Mouse (Mus musculus) stomach, embryonic 14.5 days (tissue): Measurements from ENCODE around the gene Ephb4. TPM values are rescaled to one million over a fixed set of nuclear protein-coding genes. Genes with fewer than 3 reads are reported as not detected.

Experiments
- ATAC-seq: fragments of 200-750 bp; cut with Nextera tagmentation; 2 replicates; pipeline ENCODE4 v1.8.0; 2017; ENCODE audit warnings: low read depth, moderate TSS enrichment; ENCODE audit not compliant: insufficient number of reproducible peaks, insufficient read depth, low FRiP score
- H3K27ac ChIP-seq: fragments of 300-500 bp; sonication (generic); 2 replicates; pipeline ENCODE4 v1.5.1; 2014; ENCODE audit warnings: mild to moderate bottlenecking, low read length, moderate library complexity, mixed read lengths
- H3K27me3 ChIP-seq: fragments of 300-500 bp; sonication (generic); 2 replicates; pipeline ENCODE4 v1.6.1; 2014; ENCODE audit warnings: low read length, control low read depth, mixed read lengths; ENCODE audit not compliant: control insufficient read depth, insufficient read depth
- H3K36me3 ChIP-seq: fragments of 300-500 bp; sonication (generic); 2 replicates; pipeline ENCODE4 v1.6.1; 2014; ENCODE audit warnings: mild to moderate bottlenecking, control low read depth, low read length, moderate library complexity, mixed read lengths; ENCODE audit not compliant: control insufficient read depth, insufficient read depth
- H3K4me1 ChIP-seq: fragments of 300-500 bp; sonication (generic); 2 replicates; pipeline ENCODE4 v1.6.1; 2014; ENCODE audit warnings: low read length, control low read depth, mixed read lengths; ENCODE audit not compliant: control insufficient read depth, insufficient read depth
- H3K4me2 ChIP-seq: fragments of 300-500 bp; sonication (generic); replicated peaks from 2 replicates; pipeline ENCODE4 v1.6.1; 2014; ENCODE audit warnings: low read depth, low read length, control low read depth
- H3K4me3 ChIP-seq: fragments of 300-500 bp; sonication (generic); 2 replicates; pipeline ENCODE4 v1.5.1; 2014; ENCODE audit warnings: low read depth, low read length, control low read depth
- H3K9ac ChIP-seq: fragments of 300-500 bp; sonication (generic); replicated peaks from 2 replicates; pipeline ENCODE4 v1.6.1; 2014; ENCODE audit warnings: low read depth, mild to moderate bottlenecking, control low read depth, low read length, moderate library complexity, mixed read lengths
- H3K9me3 ChIP-seq: fragments of 300-500 bp; sonication (generic); 2 replicates; pipeline ENCODE4 v1.6.1; 2016; ENCODE audit warnings: low read depth, low read length, control low read depth; ENCODE audit not compliant: control insufficient read depth
- WGBS: fragments of 180-500 bp; shearing (Covaris S2); extraction: QIAGEN DNeasy Blood & Tissue Kit; methylation state at CpG from one replicate; pipeline ENCODE4 v1.1.7; 2014; 5-methylcytosine and 5-hydroxymethylcytosine counted together
- polyA plus RNA-seq: library from polyadenylated mRNA; unstranded; fragments of >200 nt; fragmentation: Nextera tagmentation; extraction: Ambion mirVana; gene quantifications from 2 replicates; pipeline ENCODE4 v1.2.1, GENCODE M21; 2014

Gene Ephb4
- polyA plus RNA-seq, 1 experiment from 2014 or later = 42.0 TPM

DNA sequence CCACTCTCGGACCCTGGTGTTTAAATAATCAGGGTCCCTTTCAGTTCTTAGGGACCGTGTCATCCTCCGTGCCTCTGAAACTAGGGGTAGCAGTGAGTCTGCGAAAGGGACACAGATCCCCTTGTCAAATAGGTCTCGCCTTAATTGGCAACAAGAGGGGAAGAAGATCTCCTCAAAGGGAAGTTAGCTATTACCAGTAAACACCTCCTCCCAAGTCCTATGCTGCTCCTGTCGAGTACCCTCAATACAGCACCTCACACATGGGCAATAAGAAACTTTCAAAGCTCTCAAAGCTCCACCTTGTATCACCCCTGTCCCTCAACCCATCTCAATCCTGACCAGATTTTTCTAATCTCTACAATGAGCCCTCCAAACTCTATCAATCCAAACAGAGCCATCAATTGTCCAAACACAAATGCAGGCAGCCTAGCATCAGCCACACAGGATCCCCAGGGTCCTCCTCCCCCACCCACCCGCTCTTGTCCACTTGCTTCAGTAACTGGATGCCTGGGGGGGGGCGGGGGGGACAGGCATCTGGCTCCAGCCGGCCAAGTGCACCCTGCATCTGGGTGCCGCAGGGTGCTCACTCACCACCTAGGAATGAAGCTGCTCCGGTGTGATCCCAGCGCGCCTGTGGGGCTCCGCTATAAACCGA is 16.9 kb upstream of the Ephb4 start:
- Histone ChIP-seq H3K36me3 (no peaks in the 10 kb centered on the region), H3K27me3 (no peaks in the 10 kb centered on the region), H3K9me3 (no peaks in the 10 kb centered on the region), H3K27ac (peak overlapping the region; percentile 33; the same call in 1 of the 2 replicates), H3K9ac (peak overlapping the region; percentile 52; the same call in 1 of the 2 replicates), H3K4me3 (peak overlapping the region; percentile 63), H3K4me1 (no peaks in the 10 kb centered on the region; the same call in 1 of the 2 replicates), H3K4me2 (peak overlapping the region; percentile 90)
- no peak for ATAC-seq
- 16% methylated on average over 15 of the region's 15 CpGs for WGBS

DNA sequence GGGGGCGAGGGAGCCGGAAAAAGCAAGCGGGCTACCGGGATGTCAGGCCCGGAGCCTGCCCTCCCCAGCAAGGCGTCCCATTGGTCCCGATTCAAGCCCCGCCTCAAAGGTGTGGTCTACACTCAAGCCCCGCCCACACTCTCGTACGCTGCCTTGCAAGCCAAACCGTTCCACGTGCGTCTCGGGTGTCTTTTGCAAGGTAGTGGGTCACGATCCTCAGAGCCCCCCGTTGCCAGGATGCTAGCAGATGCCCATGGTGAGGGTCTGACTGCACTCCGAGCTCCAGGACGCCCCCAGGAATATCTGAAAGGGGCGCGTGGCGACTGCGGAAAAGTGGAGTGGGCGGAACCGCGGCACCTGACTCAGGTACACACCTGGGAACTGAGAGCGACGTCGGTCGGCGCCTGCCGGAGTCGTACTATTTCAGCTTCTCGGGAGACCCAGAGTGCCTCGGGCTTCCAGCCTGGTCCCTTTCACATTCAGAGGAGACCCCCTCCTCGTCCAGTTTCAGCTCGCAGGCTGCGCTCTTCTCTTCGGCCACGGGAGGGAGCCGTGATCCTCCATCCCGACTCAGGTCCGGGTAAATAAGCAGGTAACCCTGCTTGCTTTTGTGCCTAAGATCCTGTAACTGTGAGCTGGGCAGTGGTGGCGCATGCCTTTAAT is 16.3 kb upstream of the Ephb4 start, which contains the start of gene Slc12a9:
Gene Slc12a9, minus strand, starts transcription at position 86 of the 663 bp plus-strand sequence.
- peak within 1 kb of the TSS; percentile 63 for H3K4me3 ChIP-seq
- peak; percentile 82 for ATAC-seq
- under 1% methylated on average over 44 of the region's 44 CpGs for WGBS
- H3K4me2 ChIP-seq = peak within 1 kb of the TSS; percentile 90
- peak within 1 kb of the TSS; percentile 33; the same call in 1 of the 2 replicates for H3K27ac ChIP-seq
- H3K9ac ChIP-seq = peak within 1 kb of the TSS; percentile 52; the same call in 1 of the 2 replicates
- H3K36me3 ChIP-seq = no peaks in the 10 kb centered on the region
- no peaks in the 10 kb centered on the region for H3K27me3 ChIP-seq
- no peaks in the 10 kb centered on the region; the same call in 1 of the 2 replicates for H3K4me1 ChIP-seq
- no peaks in the 10 kb centered on the region for H3K9me3 ChIP-seq

DNA sequence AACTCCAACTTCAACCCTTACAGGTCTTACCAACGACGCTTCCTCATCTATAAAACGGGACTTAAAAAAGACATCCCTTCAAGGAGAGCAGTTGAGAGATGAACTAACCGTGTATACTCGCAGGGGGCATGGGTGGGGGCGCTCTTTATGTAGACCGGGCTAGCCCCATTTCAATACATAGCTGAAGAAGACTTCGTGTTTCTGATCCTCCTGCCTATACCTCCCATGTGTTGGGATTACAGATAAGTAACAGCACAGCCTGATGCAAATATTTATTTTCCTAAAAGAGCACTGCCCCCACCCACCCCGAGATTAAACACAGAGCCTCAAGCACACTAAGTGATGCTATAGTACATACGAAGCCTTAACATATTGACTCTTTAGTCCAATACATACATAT is 15.6 kb upstream of the Ephb4 start:
- Histone ChIP-seq H3K9me3 (no peaks in the 10 kb centered on the region), H3K27me3 (no peaks in the 10 kb centered on the region), H3K27ac (no peak overlapping the region), H3K9ac (no peak overlapping the region), H3K4me1 (peaks cover 6% of the 10 kb centered on the region; the same call in 1 of the 2 replicates), H3K36me3 (no peaks in the 10 kb centered on the region), H3K4me3 (peak overlapping the region; percentile 63; the same call in 1 of the 2 replicates), H3K4me2 (peak overlapping the region; percentile 90)
- no peak for ATAC-seq
- WGBS = 45% methylated on average over 10 of the region's 10 CpGs

DNA sequence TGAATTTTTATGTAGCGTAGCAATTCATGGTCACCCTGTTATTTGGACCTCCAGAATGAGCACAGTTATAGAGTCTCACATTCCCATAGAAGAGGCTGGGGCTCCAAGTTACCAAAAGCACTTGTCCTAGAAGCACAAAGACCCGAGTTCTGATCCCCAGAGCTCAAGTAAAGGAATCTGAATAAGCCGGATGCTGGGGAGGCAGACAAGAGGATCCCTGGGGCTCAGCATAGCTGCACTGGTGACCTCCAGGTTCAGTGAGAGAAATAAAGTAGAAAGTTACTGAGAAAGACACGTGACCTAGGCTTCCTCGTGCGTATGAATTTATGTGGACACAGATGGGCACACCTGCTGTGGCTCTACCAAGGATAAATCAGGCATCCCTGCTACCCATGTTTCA is 14.8 kb upstream of the Ephb4 start:
- no peak overlapping the region for H3K4me2 ChIP-seq
- H3K9ac ChIP-seq = no peak overlapping the region
- no peaks in the 10 kb centered on the region for H3K36me3 ChIP-seq
- no peak overlapping the region for H3K27ac ChIP-seq
- no peaks in the 10 kb centered on the region for H3K27me3 ChIP-seq
- H3K4me3 ChIP-seq = no peak overlapping the region
- peaks cover 11% of the 10 kb centered on the region for H3K4me1 ChIP-seq
- H3K9me3 ChIP-seq = no peaks in the 10 kb centered on the region
- WGBS = 70% methylated on average over 6 of the region's 6 CpGs
- ATAC-seq = no peak

DNA sequence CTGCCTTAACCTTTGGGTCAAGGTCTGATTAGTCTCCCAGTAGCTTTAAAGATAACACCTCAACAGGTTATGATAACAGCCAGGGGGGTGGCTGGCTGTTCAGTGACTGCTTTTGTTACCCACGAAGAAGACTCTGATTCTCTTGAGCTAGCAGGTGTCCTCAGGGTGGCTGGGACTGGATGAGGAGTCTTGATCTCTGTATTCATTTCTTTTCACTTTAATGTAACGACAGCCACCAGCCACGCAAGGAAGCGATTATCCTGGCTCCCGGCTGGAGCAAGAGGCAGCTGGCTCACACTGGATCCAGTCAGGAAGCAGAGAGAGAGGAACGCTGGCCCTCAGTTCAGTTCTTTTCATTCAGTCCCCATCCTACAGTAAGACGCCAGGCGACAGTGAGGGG is 12.7 kb upstream of the Ephb4 start:
- Histone ChIP-seq H3K36me3 (no peaks in the 10 kb centered on the region), H3K9me3 (no peaks in the 10 kb centered on the region), H3K27me3 (no peaks in the 10 kb centered on the region), H3K4me2 (no peak overlapping the region), H3K4me1 (peaks cover 11% of the 10 kb centered on the region), H3K4me3 (no peak overlapping the region), H3K27ac (no peak overlapping the region), H3K9ac (no peak overlapping the region)
- WGBS = 52% methylated on average over 8 of the region's 8 CpGs
- no peak for ATAC-seq

DNA sequence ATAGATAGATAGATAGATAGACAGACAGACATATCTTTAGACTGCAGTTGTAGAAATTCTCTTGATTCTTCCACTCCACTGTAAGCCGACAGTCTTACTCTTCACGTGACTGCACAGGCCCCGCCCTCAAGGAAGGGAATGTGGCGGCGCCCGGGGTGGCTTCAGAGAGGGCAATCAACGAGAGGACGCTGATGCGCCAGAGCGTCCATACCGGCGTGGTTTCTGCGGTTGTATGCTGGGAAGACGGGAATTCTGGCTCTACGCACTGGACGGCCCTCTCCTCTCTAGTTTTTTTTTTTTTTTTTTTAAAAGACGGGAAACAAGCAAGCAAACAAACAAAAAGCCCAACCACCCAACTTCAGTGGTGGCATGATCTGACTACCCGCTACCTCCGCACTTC is 11.7 kb upstream of the Ephb4 start:
- no peaks in the 10 kb centered on the region for H3K27me3 ChIP-seq
- H3K4me1 ChIP-seq = peaks cover 11% of the 10 kb centered on the region
- H3K36me3 ChIP-seq = no peaks in the 10 kb centered on the region
- peak; percentile 83 for ATAC-seq
- H3K27ac ChIP-seq = peak overlapping the region; percentile 58
- H3K4me3 ChIP-seq = peak overlapping the region; percentile 39
- H3K9me3 ChIP-seq = no peaks in the 10 kb centered on the region
- peak overlapping the region; percentile 77 for H3K4me2 ChIP-seq
- WGBS = 1% methylated on average over 19 of the region's 19 CpGs
- peak overlapping the region; percentile 47 for H3K9ac ChIP-seq

DNA sequence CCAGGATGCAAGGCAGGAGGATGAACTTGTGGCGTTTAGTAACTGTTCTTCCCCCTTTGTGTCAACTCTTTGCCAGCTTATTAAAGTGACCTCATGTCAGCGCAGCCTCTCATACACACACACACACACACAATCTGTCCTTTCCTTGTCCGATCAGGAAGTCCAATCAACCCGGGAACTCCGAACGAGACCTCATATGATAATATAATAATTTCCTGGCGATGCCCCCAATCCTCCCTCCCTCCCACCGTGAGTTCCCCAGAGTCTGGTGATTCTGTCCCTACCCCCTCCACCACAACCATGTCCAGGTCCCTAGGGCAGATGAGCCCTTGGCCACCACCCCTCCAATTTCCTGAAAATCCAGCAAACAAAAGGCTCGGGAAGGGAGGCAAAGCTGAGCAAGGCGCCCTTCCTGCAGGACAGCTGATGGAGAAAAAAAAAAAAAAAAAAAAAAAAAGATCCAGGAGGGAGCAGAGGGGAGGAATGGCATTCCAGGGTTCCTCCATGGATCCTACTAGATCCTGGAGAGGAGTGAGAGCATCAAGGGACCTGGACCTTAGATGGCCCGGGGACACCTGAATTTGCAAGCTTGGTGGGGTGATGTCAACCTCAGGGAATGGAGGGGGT is 11.1 kb upstream of the Ephb4 start:
- ATAC-seq = no peak

DNA sequence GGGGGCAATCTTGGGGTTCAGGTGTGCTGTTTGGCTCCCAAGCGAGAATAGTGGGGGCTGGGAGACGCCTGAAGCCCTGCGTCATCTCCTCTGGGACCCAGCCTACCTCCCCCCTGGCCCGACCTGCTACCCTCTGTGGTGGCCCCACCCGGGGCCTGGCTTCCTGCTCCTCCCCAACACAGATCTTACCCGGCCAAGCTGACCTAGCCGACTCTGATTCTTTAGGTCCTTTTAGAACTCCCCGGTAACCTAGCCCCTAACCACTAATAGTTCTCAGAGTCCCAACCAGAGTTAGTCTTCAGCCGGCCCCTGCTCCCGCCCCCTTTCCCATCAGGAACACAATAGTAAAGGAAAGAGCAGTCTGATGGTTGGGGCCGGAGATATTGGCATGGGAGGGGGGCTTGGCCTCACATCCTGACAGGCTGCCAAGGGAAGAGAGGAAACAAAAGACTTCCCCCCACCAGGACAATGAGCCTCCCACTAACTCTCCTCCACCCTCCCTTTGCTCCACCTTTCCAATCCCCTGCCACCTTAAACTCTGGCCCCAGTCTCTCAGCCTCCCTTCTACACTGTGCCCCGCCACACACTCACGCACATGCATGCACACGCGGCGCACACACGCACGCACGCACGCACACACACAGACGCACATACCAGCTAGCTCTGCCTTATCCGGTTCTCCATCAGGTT is 10.5 kb upstream of the Ephb4 start:
- Histone ChIP-seq H3K27ac (peak overlapping the region; percentile 71; the same call in 1 of the 2 replicates), H3K4me1 (peaks cover 11% of the 10 kb centered on the region), H3K4me3 (peak overlapping the region; percentile 39), H3K27me3 (no peaks in the 10 kb centered on the region), H3K36me3 (no peaks in the 10 kb centered on the region), H3K4me2 (peak overlapping the region; percentile 77), H3K9me3 (no peaks in the 10 kb centered on the region), H3K9ac (peak overlapping the region; percentile 47; the same call in 1 of the 2 replicates)
- ATAC-seq = peak; percentile 57; the same call in 1 of the 2 replicates
- WGBS = 12% methylated on average over 22 of the region's 22 CpGs

More for the DNA sequence above, 11.1 kb upstream of the Ephb4 start:
- peak overlapping the region; percentile 77 for H3K4me2 ChIP-seq
- peak overlapping the region; percentile 39 for H3K4me3 ChIP-seq
- no peaks in the 10 kb centered on the region for H3K9me3 ChIP-seq
- H3K27ac ChIP-seq = peak overlapping the region; percentile 58
- H3K9ac ChIP-seq = peak overlapping the region; percentile 47
- H3K36me3 ChIP-seq = no peaks in the 10 kb centered on the region
- H3K27me3 ChIP-seq = no peaks in the 10 kb centered on the region
- 2% methylated on average over 11 of the region's 11 CpGs for WGBS
- peaks cover 11% of the 10 kb centered on the region for H3K4me1 ChIP-seq
